Mouse (Mus musculus) heart, embryonic 16.5 days (tissue): ENCODE measurements around the gene Gdf5. TPM values are rescaled to one million over a fixed set of nuclear protein-coding genes. Genes with fewer than 3 reads are reported as not detected.
"Not testable (repeated sequence)": the region's sequence is repeated elsewhere in the genome, so short reads cannot be mapped to it uniquely, and the experiment has no call there.

ENCODE experiments used
- ATAC-seq: fragments of 200-750 bp; cut with Nextera tagmentation; replicated peaks from 2 replicates; pipeline ENCODE4 v1.8.0; 2017; ENCODE audit warnings: moderate number of reproducible peaks; ENCODE audit not compliant: insufficient read depth, low FRiP score; ENCODE audit errors: extremely low read depth
- H3K27ac ChIP-seq: fragments of 300-500 bp; sonication (generic); 2 replicates; pipeline ENCODE4 v1.5.1; 2014; ENCODE audit warnings: mild to moderate bottlenecking, low read length, control low read depth, moderate library complexity
- H3K27me3 ChIP-seq: fragments of 300-500 bp; sonication (generic); 2 replicates; pipeline ENCODE4 v1.6.1; 2014; ENCODE audit warnings: low read length, mixed read lengths; ENCODE audit not compliant: control insufficient read depth, insufficient read depth
- H3K36me3 ChIP-seq: fragments of 300-500 bp; sonication (generic); 2 replicates; pipeline ENCODE4 v1.6.1; 2014; ENCODE audit not compliant: control insufficient read depth, insufficient read depth
- H3K4me1 ChIP-seq: fragments of 300-500 bp; sonication (generic); 2 replicates; pipeline ENCODE4 v1.6.1; 2014; ENCODE audit warnings: low read length, mixed read lengths; ENCODE audit not compliant: control insufficient read depth, insufficient read depth
- H3K4me2 ChIP-seq: fragments of 300-500 bp; sonication (generic); 2 replicates; pipeline ENCODE4 v1.6.1; 2014; ENCODE audit warnings: low read depth, mild to moderate bottlenecking, control low read depth, low read length
- H3K4me3 ChIP-seq: fragments of 300-500 bp; sonication (generic); 2 replicates; pipeline ENCODE4 v1.5.1; 2014; ENCODE audit warnings: mild to moderate bottlenecking, control low read depth, low read length
- H3K9ac ChIP-seq: fragments of 300-500 bp; sonication (generic); 2 replicates; pipeline ENCODE4 v1.6.1; 2014; ENCODE audit warnings: low read length, control low read depth
- H3K9me3 ChIP-seq: fragments of 300-500 bp; sonication (generic); replicated peaks from 2 replicates; pipeline ENCODE4 v1.6.1; 2016; ENCODE audit warnings: low read length; ENCODE audit not compliant: control insufficient read depth
- WGBS: fragments of 180-500 bp; shearing (Covaris S2); extraction: QIAGEN DNeasy Blood & Tissue Kit; methylation state at CpG from one replicate; pipeline ENCODE4 v1.1.7; 2014; 5-methylcytosine and 5-hydroxymethylcytosine counted together
- polyA plus RNA-seq: library from polyadenylated mRNA; unstranded; fragments of >200 nt; fragmentation: Nextera tagmentation; extraction: Ambion mirVana; gene quantifications from 2 replicates; pipeline ENCODE4 v1.2.1, GENCODE M21; 2015

Gene Gdf5
- polyA plus RNA-seq, 1 experiment from 2014 or later, result 0.26 TPM

GRCm38 (mm10) chr2:155925213-155925612 is 20.0 kb downstream of the Gdf5 start:
- H3K9ac ChIP-seq, H3K4me3 ChIP-seq, H3K27ac ChIP-seq, H3K4me1 ChIP-seq, H3K9me3 ChIP-seq, H3K27me3 ChIP-seq, H3K4me2 ChIP-seq, ATAC-seq: not testable (repeated sequence)
- H3K36me3 ChIP-seq, result peaks cover 13% of the 10 kb centered on the region
- WGBS, result 96% methylated on average over 6 of the region's 6 CpGs

GRCm38 (mm10) chr2:155923143-155923542 is 22.0 kb downstream of the Gdf5 start:
- ATAC-seq, result no peak
- Histone ChIP-seq H3K36me3 (peaks cover 20% of the 10 kb centered on the region), H3K27ac (no peak overlapping the region), H3K4me2 (no peak overlapping the region), H3K4me3 (no peak overlapping the region), H3K27me3 (no peaks in the 10 kb centered on the region), H3K9ac (no peak overlapping the region), H3K4me1 (no peaks in the 10 kb centered on the region), H3K9me3 (no peaks in the 10 kb centered on the region)
- WGBS, result 89% methylated on average over 7 of the region's 7 CpGs

DNA sequence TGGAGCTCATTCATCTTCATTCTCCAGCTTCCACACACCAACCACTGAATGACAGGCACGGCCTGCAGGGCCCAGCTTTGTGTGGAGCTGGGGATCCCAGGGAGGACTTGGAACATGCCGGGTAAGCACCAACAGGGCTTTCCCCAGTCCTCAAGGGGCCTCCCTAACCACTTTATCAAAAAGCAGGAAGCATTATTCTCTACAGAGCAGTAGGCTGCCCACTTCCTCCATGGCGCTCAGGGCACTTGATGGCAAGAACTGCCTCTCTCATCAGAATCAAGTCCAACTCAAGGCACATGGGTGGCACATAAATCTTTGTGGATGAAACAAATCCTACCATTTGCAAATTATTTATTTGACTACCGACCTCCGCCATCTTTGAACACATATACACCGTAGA is 30.5 kb downstream of the Gdf5 start:
- no peak for ATAC-seq
- H3K9ac ChIP-seq, result no peak overlapping the region
- H3K4me3 ChIP-seq, result no peak overlapping the region
- H3K9me3 ChIP-seq, result no peaks in the 10 kb centered on the region
- no peak overlapping the region for H3K27ac ChIP-seq
- WGBS, result 83% methylated on average over 6 of the region's 6 CpGs
- H3K36me3 ChIP-seq, result peaks cover 40% of the 10 kb centered on the region
- no peaks in the 10 kb centered on the region for H3K27me3 ChIP-seq
- no peak overlapping the region for H3K4me2 ChIP-seq
- no peaks in the 10 kb centered on the region for H3K4me1 ChIP-seq

DNA sequence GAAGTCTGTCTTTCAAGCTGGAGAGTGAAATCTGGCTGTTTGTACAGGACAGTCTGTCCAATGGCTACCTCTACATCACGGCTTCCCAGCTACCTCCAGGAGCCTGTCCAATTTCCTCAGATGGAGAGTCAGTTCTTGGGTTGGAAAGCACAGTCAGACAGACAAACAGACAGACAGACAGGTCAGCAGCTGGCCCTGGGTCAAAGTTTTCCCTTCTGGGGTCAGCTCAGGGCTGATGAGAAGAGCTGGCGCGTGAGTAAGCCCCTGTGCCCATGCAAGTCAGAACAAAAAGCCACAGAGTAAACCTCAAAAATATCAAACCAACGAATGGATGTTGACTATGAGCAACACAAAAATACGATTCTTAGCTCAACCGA is 41.5 kb downstream of the Gdf5 start:
- Histone ChIP-seq H3K4me2 (no peak overlapping the region), H3K27ac (no peak overlapping the region), H3K9ac (no peak overlapping the region), H3K4me1 (no peaks in the 10 kb centered on the region), H3K27me3 (no peaks in the 10 kb centered on the region), H3K36me3 (peaks cover 15% of the 10 kb centered on the region), H3K4me3 (no peak overlapping the region), H3K9me3 (no peaks in the 10 kb centered on the region)
- WGBS, result 93% methylated on average over 6 of the region's 6 CpGs
- no peak for ATAC-seq

DNA sequence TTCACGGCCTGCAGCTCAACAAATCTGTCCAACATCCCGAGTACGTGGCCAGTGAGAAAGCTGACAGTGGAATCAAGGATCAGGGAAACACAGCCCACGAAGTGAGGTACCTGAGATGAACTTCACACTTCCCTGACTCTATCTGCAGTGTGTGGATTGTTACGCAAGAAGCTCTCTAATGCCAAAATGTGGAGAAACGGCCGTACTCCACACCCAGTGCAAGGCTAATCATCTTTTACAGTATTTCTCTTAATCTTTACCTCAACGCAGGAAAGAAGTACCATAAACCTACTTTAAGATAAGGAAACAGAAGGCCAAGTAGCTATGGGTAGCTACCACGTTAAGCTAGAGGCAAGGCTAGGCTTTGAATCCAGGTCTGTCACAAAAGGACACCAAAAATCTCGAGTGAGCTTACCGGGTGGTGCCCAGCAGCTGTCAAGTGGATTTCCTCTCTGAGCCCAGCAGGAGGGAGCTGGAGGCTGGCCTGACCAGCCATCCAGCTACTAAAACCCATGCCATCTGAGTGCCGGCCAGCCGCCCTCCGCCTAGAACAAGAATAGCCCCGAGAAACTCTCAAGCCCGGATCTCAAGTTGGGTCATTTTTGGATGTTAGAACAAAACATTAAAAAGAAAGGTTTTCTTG is 42.1 kb downstream of the Gdf5 start:
- Histone ChIP-seq H3K4me2 (no peak overlapping the region), H3K4me1 (no peaks in the 10 kb centered on the region), H3K9me3 (no peaks in the 10 kb centered on the region), H3K4me3 (no peak overlapping the region), H3K27ac (no peak overlapping the region), H3K27me3 (no peaks in the 10 kb centered on the region), H3K36me3 (peaks cover 16% of the 10 kb centered on the region), H3K9ac (no peak overlapping the region)
- WGBS, result 77% methylated on average over 16 of the region's 16 CpGs
- ATAC-seq, result no peak

- no peak overlapping the region for H3K9ac ChIP-seq
- H3K36me3 ChIP-seq, result peaks cover 20% of the 10 kb centered on the region
- no peak overlapping the region for H3K4me3 ChIP-seq
- H3K9me3 ChIP-seq, result no peaks in the 10 kb centered on the region
- H3K4me1 ChIP-seq, result no peaks in the 10 kb centered on the region
- no peaks in the 10 kb centered on the region for H3K27me3 ChIP-seq
- no peak for ATAC-seq
- 87% methylated on average over 16 of the region's 16 CpGs for WGBS
- H3K4me2 ChIP-seq, result no peak overlapping the region
- H3K27ac ChIP-seq, result no peak overlapping the region
Observed at GRCm38 (mm10) chr2:155895046-155895735, 50.0 kb downstream of the Gdf5 start.

DNA sequence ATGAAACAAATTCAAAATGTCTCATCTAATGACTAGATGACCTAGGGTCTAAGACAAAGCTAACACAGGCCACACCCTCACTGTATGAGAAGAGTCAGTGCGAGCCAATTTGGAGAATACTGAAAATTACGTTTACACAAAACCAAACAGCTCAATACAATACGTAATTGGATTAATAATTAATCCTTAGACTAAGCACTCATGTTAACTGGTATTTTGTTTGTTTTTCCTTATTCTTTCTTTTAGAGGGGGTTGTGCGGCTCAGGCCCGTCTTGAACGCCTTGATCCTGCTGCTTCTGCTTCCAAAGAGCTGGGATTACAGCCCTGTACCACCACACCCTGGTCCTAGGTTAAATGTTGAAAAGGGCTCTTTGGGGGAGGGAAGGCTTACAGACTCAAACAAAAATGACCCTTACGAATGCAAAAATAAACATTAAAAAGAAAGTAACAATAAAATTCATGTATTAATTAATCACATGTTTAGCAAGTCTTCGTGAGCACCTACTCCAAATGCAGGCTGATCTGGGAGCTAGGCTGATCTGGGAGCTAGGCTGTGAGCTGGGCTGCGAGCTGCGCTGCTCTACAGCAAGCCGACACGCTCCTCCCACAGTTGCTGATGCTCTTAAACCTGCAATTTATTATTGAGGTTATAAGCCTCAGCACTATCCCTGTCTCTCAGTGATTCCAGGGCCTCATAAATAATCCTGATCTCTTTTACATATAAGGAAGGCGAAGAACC is 50.7 kb downstream of the Gdf5 start:
- ATAC-seq, result no peak
- H3K27ac ChIP-seq, result no peak overlapping the region
- H3K36me3 ChIP-seq, result peaks cover 19% of the 10 kb centered on the region
- no peaks in the 10 kb centered on the region for H3K9me3 ChIP-seq
- H3K27me3 ChIP-seq, result no peaks in the 10 kb centered on the region
- no peak overlapping the region for H3K4me2 ChIP-seq
- H3K4me3 ChIP-seq, result no peak overlapping the region
- no peaks in the 10 kb centered on the region for H3K4me1 ChIP-seq
- WGBS, result 89% methylated on average over 13 of the region's 13 CpGs
- no peak overlapping the region for H3K9ac ChIP-seq
